Mouse (Mus musculus) ovary, postnatal 10 days (tissue): ENCODE measurements around the gene Dgcr8.

Experiments used
- DNase-seq: peaks from one replicate; pipeline ENCODE4 v3.0.0; 2022; ENCODE audit warnings: low spot score

Dgcr8 gene

DNA sequence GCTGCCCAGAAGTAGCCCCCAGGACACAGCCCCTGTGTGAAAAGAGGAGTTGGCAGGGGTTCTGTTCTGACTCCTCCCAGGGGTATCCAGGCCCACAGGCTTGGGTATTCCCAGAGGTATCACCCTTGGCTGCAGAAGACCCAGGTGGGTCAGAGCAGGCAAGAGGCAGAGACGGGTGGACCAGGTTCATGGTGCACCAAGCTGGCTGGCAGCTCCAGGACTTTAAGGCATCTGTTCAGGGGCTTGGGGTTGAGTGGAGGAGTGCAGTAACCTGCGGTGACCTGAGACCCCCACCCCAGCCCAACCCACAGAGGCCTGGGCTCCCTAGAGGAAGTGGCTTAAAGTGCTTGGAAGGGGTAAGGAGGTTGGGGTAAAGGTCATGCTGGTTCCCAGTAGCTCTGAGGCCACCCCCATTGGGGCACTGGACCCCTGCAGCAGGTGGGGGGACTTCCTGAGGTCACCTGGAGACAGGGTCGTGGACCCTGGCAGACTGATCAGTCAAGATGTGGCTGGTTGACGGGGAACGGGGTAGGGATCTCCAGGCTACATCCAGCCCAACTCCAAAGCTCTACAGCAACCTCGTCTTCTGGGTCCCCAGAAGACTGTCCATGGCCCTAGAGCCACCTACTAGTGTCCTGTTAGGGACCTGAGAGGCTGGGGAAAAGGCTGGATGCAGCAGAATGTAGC is 68.0 kb downstream of the Dgcr8 start:
- no peak for DNase-seq

DNA sequence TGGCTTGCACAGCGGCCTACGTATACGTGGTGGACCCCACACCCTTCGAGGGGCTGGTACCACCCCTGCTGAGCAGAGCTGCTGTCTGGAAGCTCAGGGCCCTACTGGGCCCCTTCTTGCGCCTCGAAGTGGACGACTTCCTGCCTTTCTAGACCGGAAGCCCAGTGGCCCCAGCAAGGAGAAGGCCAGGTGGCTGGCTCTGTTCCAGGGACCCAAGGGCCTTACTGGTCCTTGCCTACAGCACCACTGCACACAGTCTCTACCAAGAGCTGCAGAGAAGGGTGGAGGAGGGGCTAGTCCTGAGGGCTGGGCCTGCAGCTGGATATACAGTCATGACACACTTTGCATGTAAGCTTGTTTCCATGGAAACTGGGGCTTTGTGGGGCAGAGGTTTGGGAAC is 69.0 kb downstream of the Dgcr8 start:
- DNase-seq, result no peak

- DNase-seq, result no peak
These were observed 70.5 kb downstream of the Dgcr8 start for GRCm38 (mm10) chr16:18218580-18218996.

DNA sequence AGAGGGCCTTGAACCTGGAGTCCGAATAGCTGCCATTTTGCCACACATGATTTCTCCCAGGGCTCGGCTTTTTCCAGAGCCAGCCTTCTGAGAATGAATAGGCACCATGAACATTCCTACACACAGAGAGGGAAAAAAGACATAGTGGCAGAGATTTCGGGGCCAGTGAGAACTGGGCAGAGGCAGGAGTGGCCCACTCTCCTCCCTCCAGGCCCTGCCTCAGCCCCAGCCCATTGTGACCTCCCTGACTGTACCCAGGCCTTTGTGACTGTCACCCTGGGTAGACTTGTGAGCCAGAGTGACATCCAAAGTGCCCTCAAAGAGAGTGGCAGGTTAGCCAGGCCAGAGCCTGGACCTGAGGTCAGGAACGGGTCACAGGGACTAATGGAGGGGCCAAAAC is 71.5 kb downstream of the Dgcr8 start, which contains the start of gene Ccdc188:
Gene Ccdc188, plus strand, starts transcription at position 301 of the 400 bp plus-strand sequence.
- DNase-seq, result no peak

- DNase-seq, result no peak
These were observed 74.2 kb downstream of the Dgcr8 start for GRCm38 (mm10) chr16:18214858-18215257.

DNA sequence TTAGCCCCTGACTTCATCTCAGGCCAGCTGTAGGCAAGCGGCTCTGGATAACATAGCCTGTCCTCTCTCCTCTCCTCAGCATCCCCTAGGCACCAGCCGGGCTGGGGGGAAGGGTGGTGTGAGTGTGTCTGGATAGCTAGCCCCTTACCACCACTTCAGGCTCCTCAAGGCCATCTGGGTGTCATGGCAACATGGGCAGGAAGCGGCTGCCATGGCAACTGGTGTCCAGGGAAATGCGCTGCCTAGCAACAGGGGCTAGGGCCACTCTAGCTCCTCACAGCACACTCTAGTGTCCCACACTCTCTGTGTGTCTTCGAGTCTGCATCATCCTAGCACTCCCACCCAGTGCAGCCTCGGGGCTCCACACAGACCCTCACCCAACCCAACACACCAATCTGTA is 75.4 kb downstream of the Dgcr8 start:
- no peak for DNase-seq

GRCm38 (mm10) chr16:18211417-18212171 is 77.5 kb downstream of the Dgcr8 start:
- DNase-seq, result peak; percentile 91

- DNase-seq, result peak; percentile 47
These were observed 78.2 kb downstream of the Dgcr8 start for GRCm38 (mm10) chr16:18210701-18211416.
